Mouse (Mus musculus) left cerebral cortex, postnatal 25 days (tissue): Measurements from ENCODE around the gene Tedc1. TPM values are rescaled to one million over a fixed set of nuclear protein-coding genes. Genes with fewer than 3 reads are reported as not detected.
"Not testable (repeated sequence)": the region's sequence is repeated elsewhere in the genome, so short reads cannot be mapped to it uniquely, and the experiment has no call there.

Experiments used
- DNase-seq, 2 experiments: peaks; one replicate each; pipeline ENCODE4 v3.0.0; 2022; ENCODE audit warnings: low spot score in 2 of 2, mixed read lengths in 1 of 2
- intact Hi-C: fragments of 180-260 bp; cut with DNase I; formaldehyde crosslinking; loops from one replicate; pipeline ENCODE4 v1.15.1; 2025
- total RNA-seq, 2 experiments: library from RNA; stranded (reverse); gene quantifications; 2 replicates each; pipeline ENCODE4 v1.2.3; 2021

Gene Tedc1
- total RNA-seq, 2 experiments from 2014 or later: 1.4 to 1.8 TPM

DNA sequence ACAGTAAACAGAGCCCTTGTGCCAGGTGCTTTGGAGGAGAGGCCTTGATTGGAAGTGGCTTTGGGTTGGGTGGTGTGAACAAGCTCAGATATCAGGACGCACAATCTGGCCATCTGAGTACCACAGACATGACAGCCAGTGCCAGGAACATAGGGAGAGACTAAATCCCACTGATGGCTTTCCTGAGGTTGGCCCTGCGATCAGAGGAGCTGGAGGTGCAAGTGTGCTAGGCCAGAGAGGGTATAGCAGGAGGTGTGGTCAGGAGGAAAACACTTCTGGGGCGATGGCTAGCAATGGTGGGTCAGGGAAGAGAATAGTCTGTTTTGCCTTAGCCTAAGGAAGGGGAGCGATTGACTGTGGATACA, 30.8 kb downstream of the Tedc1 start:
- no peak for DNase-seq
- intact Hi-C loops: loop anchor here (1.0 kb wide), 1 partner anchor 41 kb away; the partner anchor contains the start of gene Crip1

DNA sequence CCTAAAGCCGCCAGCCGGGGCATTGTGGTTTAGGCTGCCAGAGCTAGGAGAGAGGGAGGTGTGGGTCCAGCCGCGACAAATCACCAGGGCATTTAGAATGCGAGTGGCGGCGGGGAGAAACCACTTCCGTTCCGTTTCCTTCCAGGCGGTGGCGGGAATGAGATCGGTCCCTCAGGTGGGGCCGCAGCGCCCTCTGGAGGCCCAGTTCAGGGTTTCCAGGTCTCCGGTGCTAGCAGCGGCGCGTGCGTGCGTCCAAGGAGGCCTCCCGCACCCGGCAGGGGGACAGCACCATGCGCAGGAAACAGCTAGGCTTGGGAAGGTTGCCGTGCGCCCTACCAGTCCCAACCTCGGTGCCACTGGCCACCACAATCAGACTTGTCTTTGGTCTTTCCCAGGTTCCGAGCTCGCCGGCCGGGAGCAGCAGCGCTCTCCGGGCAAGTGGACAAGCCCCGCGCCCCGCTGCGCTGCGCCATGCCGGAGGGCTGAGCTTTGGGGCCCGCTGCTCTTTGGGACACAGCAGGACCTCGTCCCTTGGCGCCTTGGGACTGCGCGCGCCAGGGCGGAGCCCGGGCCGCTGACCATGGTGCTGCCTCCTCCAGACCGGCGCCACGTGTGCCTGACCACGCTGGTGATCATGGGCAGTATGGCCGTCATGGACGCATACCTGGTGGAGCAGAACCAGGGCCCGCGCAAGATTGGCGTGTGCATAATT, 31.5 kb downstream of the Tedc1 start:
- peak; percentile 91 to 95 for DNase-seq
- intact Hi-C loops: loop anchor here (1.0 kb wide), 1 partner anchor 41 kb away; the partner anchor contains the start of gene Crip1

DNA sequence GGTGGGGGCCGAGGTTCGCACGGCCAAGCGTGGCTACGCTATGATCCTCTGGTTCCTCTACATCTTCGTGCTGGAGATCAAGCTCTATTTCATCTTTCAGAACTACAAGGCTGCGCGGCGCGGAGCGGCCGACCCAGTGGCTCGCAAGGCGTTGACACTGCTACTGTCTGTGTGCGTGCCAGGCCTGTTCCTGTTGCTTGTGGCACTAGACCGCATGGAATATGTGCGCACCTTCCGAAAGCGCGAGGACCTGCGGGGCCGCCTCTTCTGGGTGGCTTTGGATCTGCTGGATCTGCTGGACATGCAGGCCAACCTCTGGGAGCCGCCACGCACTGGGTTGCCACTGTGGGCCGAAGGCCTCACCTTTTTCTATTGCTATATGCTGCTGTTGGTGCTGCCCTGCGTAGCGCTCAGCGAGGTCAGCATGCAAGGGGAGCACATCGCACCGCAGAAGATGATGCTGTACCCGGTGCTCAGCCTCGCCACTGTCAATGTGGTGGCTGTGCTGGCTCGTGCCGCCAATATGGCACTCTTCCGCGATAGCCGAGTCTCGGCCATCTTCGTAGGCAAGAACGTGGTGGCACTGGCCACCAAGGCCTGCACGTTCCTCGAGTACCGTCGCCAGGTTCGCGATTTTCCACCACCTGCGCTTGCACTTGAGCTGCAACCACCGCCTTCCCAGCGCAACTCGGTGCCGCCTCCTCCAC, 32.3 kb downstream of the Tedc1 start:
- intact Hi-C loops: no loop called here
- no peak for DNase-seq

DNA sequence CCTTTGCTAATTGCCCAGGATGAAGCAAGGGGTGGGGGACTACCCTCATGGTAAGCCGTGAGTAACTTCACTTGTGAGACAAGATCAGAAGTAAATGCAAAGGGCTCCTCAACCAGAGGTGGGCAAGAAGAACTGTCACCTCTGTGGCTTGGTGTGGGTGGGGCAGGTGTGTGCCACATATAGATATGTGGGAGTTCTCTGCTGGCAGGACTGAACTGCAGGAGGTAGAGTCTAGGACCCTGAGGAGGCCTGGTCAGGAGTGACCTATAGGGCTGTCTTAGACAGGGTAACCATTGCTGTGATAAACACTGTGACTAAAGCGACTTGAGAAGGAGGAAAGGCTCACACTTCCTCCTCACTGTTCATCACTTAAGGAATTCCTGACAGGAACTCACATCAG, 37.2 kb downstream of the Tedc1 start:
- intact Hi-C loops: no loop called here
- DNase-seq: no peak

DNA sequence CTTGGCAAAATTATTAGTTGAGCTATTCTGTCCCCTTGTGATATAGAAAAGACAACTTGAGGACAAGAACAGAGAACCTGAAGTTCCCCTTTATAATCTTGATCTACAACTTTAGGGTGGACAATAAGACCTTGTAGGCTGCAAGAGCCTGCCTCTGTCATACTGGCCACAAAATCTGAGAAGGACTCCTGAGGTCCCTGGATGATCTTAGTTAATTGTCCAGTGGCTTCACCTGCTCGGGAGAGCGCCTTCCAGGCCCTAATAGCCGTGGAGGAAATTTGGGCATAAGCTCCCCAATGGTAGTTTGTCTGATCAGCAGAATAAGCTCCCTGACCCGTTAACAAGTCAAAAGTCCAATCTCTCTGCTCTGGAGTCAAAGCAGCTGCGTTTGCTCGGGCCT, 42.9 kb downstream of the Tedc1 start:
- DNase-seq, intact Hi-C loops: not testable (repeated sequence)

DNA sequence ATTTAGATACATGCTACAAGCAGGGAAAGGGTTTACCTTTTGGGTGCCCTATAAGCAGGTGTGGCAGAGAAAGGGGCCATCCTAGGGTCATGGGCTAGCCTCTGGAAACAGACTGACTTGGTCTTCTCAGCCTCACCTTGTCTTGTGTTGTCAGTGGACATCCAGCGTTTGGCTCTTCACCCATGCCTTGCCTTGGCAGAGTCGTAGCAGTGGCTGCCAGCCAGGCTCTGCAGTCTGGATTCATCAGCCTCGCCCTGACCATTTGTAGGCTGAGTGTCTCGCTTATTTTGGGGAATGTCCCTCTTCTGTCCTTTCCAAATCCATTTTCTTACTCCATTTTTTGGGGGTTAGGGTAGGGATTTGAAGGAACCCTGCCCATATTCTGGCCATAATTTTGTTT, 45.1 kb downstream of the Tedc1 start:
- DNase-seq: no peak
- intact Hi-C loops: no loop called here

DNA sequence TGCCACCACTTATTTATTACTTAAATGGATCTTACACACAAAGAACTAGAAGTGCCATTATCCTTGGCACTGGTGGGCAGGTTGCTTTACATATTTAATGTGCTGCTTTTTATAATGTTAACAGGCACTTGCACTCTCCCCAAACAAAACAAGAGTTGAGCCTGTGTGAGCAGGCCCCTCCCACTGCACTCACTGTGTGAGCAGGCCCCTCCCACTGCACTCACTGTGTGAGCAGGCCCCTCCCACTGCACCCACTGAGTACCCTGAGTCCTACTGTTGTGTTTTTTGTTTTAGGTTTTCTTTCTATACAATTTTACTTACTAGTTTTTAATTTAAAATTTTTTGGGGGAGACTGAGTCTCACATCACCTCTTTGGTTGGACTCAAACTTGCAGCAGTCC, 45.8 kb downstream of the Tedc1 start:
- DNase-seq: no peak
- intact Hi-C loops: no loop called here

DNA sequence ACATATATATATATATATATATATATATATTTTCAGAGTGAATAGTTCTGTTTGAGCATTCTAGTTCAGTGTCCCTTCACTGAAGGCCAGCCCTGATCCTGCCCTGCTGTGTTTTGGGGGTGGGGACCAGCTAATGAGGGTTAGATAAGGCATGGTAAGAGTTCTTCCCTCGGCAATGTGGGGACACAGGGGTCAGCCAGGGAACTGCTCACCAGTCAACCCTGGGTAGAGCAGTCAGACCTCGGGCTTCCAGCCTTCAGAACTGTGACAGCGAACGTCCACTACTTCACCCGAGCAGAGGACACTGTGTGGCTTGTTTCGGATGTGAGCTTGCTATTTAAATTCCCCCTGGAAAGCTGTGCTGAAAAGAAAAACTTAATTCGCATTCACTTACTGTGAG, 47.3 kb downstream of the Tedc1 start:
- intact Hi-C loops: no loop called here
- DNase-seq: no peak

DNA sequence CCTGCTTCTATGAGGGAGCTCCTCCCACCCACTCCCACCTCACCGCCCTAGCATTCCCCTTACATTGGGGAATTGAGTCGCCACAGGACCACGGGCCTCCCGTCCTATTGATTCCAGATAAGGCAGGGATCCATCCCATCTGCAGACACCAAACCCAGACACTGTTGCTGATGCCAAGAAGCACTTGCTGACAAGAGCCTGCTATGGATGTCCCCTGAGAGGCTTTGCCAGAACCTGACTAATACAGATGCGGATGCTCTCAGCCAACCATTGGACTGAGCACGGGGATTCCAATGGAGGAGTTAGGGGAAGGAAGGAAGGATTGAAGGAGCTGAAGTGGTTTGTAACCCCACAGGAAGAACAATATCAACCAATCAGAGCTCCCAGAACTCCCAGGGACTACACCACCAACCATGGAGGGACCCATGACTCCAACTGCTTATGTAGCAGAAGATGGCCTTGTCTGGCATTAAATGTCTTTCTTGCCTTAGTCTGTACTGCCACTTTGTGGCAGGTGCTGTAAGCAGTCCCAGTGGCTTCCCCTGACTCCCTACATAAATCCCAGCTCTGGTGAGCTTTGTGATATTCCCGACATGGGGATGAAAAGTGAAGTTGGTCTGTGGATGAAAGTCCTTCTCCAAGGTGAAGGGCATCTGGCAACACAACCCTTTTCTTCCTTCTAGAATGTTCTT, 49.2 kb downstream of the Tedc1 start:
- peak in 1 of 2 experiments; percentile 25 for DNase-seq
- intact Hi-C loops: no loop called here

DNA sequence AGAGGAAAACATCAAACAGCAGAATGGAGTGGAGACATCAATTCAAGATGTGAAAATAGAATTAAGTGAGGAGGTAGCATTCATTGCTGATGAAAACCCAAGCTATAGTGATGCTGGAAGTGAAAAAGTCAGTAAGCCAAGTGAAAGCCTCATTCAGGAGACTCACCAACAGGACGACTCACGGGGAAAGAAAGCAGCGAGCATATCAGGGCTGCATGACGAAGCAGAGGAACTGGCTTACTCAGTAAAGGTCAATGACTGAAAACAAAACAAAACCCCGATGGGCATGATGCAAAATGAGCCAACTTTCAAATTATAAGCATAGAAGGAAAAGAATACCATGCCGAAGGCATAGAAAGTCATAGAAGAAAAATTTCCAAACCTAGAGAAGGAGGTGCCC, 51.5 kb downstream of the Tedc1 start:
- intact Hi-C loops: no loop called here
- no peak for DNase-seq

DNA sequence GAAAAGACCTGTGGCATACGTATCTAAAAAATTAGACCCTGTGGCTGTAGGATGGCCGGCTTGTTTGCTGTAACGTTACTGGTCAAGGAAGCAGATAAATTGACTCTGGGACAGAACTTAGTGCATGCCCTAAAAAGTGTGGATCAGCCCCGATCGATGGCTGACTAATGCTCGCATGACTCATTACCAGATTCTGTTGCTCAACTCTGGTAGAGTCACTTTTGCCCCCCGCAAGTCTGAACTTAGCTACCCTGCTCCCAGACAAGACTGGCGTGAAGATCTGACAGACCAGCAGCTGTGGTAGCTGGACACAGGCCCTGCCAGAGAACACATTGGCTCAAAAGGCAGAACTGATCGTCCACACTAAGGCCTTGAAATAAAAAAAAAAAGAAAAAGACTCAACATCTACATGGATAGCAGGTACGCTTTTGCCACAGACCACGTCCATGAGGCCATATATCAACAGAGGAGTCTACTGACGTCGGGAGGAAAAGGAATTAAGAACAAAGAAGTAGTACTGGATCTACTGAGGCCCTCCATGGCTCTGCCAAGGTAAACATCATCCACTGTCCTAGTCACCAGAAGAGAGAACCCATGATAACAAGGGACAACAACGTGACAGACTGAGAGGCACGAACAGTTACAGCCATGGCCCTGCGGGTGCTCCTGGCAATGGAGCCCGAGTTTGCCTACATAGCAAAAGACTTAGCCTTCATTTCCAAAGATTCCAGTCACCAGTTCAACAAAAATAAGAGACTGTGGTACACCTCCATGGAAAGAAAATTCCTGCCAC, 54.6 kb downstream of the Tedc1 start:
- intact Hi-C loops: no loop called here
- no peak for DNase-seq

DNA sequence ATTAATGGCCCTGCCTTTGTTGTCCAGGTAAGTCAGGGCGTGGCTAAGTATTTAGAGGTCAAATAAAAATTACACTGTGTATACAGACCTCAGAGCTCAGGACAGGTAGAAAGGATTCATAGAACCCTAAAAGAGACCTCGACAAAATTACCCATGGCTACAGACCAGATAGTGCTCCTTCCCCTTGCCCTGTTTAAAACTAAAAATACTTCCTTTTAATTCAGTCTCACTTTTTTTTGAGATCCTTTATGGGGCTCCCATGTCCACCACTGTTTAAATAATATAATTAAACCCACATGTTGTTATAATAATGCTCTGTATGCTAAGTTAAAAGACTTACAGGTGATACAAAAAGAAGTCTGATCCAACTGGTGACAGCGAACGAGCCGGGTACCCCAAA, 55.6 kb downstream of the Tedc1 start:
- intact Hi-C loops: no loop called here
- no peak for DNase-seq

DNA sequence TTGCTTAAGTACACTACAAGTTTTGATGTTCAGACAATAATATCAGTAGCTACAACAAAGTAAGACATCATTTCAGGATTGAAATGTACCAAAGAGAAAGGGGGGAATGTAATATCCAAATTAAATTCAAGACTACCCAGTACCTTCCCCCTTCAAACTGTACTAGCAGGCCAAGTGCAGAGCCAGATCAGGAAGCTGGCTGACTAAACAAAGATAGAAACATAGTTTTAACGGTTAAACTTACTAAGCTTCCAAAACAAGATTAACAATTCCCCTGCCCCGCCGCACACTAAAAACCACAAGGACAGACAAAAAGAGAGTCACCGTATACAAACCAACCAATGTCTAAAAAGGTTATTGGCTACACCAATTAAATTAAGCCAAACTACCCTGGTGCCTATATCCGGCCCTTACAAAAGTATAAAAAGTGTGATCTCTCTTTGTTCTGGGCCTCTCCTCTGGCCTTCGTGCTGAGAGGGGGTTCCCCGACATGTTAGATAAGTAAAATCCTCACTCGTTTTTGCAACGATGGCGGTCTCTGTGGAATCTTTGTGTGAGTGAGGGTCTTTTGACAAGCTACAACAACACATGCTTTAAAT, 56.2 kb downstream of the Tedc1 start:
- intact Hi-C loops: no loop called here
- DNase-seq: no peak

DNA sequence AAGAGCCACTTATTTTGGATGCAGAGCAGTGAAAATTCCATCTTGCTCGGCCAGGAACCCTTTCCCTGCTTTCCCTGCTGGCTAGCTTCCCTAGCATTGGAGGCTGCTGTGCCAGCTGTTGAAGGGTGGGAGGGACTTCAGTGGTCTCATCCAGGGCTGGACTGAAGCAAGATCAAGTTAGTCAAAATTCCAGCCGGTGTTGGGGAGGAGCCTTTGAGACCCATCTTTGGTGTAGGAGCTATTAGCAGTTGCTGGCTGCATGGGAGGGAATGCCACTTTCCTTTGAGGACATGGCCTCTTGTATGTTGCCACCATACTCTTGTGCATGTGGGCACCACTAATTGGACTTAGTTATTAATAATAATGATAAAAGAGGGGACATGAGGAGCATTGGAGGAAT, 57.0 kb downstream of the Tedc1 start:
- DNase-seq: no peak
- intact Hi-C loops: no loop called here

DNA sequence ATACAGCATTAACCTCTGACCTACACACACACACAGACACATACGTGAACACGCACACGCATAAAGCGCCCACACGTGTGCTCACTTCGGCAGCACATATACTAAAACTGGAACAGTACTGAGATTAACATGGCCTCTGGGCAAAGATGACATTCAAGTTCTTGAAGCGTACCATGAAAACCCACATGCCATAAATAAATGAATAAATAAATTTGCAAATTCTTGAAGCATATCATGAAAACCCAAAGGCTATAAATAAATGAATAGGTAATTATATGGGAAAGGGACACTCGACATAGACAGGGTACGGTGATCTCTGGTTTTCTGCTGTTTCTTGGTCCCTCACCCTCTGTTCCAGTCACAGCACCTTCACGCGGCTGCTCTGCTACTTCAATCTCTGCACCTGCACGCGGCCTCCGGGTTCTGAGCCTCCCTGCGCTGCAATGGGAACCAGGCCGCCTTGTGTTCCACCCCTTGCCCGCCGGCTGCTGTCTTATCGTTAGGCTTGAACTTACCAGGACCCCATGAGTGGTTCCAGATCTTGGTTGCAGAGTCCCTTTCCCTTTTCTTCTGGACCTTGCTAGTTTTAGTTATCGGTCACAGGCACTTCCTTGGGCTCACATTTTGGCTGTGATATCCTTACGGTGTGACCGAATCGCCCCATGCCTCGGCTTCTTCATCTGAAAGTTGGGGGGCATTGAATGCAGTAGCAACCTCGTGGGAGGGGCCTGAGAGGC, 58.0 kb downstream of the Tedc1 start:
- DNase-seq: no peak
- intact Hi-C loops: no loop called here

DNA sequence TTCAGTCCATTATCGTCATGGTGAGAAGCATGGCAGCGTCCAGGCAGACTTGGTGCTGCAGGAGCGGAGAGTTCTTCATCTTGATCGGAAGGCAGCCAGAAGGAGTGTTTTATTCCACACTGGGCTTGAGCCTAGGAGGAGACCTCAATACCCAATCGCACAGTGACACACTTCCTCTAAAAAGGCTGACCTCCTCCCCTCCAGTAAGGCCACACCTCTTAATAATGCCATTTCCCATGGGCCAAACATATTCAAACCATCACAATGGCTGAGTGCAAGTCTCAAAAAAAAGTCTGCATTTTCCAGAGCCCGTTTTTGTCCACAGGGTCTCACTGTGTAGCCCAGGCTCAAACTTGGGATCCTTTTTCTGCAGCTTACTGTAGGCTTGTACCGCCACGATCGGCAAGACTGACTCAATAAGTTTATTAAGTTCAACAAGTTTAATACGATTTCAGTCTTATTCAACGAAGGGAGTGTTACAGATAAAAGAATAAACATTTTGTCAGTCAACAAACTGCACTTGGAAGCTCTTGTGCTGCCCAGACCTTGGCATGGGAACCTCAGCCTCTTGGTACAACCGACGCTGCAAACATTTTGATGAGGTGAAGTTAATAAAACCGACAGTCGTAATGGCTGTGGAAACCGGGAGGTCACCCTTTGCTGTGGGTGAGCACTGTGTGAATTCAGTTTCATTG, 58.9 kb downstream of the Tedc1 start:
- no peak for DNase-seq
- intact Hi-C loops: loop anchor here (5.0 kb wide), 1 partner anchor 767 kb away; no protein-coding TSS in a partner anchor
